Mouse (Mus musculus): ENCODE results near the gene Styx.
A peak's percentile ranks its signal among the peaks of the same experiment; 100 is the strongest.

Styx gene

GRCm38 (mm10) chr14:45350931-45351859, at the start of gene Styx:
Styx (plus strand) TSS chr14:45351093.
- peak; percentile 93 for DNase-seq (ENCODE audit: low spot score)

- no peak for DNase-seq (ENCODE audit: low spot score)
Observed at GRCm38 (mm10) chr14:45303939-45304338, 47.0 kb upstream of the Styx start.

GRCm38 (mm10) chr14:45304389-45304788, 46.5 kb upstream of the Styx start:
- DNase-seq (ENCODE audit: low spot score), result no peak

GRCm38 (mm10) chr14:45305852-45306251, 45.0 kb upstream of the Styx start:
- DNase-seq (ENCODE audit: low spot score), result no peak

- no peak for DNase-seq (ENCODE audit: low spot score)
Observed at GRCm38 (mm10) chr14:45307630-45308328, 43.1 kb upstream of the Styx start.

- no peak for DNase-seq (ENCODE audit: low spot score)
Observed at GRCm38 (mm10) chr14:45309646-45310045, 41.2 kb upstream of the Styx start.

GRCm38 (mm10) chr14:45310101-45310500, 40.8 kb upstream of the Styx start:
- DNase-seq (ENCODE audit: low spot score), result no peak

- DNase-seq (ENCODE audit: low spot score), result no peak
Observed at GRCm38 (mm10) chr14:45316927-45317326, 34.0 kb upstream of the Styx start.

GRCm38 (mm10) chr14:45317921-45318411, 32.9 kb upstream of the Styx start:
- DNase-seq (ENCODE audit: low spot score), result no peak

- DNase-seq (ENCODE audit: low spot score), result peak; percentile 80
Observed at GRCm38 (mm10) chr14:45318426-45319236, 32.3 kb upstream of the Styx start, which contains the start of gene Ero1l. Ero1l (minus strand) TSS chr14:45318771.

GRCm38 (mm10) chr14:45319237-45319610, 31.7 kb upstream of the Styx start:
- no peak for DNase-seq (ENCODE audit: low spot score)

- no peak for DNase-seq (ENCODE audit: low spot score)
Observed at GRCm38 (mm10) chr14:45320111-45320510, 30.8 kb upstream of the Styx start.

- DNase-seq (ENCODE audit: low spot score), result no peak
Observed at GRCm38 (mm10) chr14:45321067-45321466, 29.8 kb upstream of the Styx start.

- DNase-seq (ENCODE audit: low spot score), result no peak
Observed at GRCm38 (mm10) chr14:45321622-45322021, 29.3 kb upstream of the Styx start.

- DNase-seq (ENCODE audit: low spot score), result no peak
Observed at GRCm38 (mm10) chr14:45322450-45322849, 28.4 kb upstream of the Styx start.

GRCm38 (mm10) chr14:45323320-45323719, 27.6 kb upstream of the Styx start:
- no peak for DNase-seq (ENCODE audit: low spot score)

- no peak for DNase-seq (ENCODE audit: low spot score)
Observed at GRCm38 (mm10) chr14:45325471-45325870, 25.4 kb upstream of the Styx start.

GRCm38 (mm10) chr14:45328072-45328713, 22.7 kb upstream of the Styx start:
- DNase-seq (ENCODE audit: low spot score), result no peak

GRCm38 (mm10) chr14:45329018-45329588, 21.8 kb upstream of the Styx start:
- DNase-seq (ENCODE audit: low spot score), result no peak

GRCm38 (mm10) chr14:45329589-45330181, 21.2 kb upstream of the Styx start, which contains the start of gene Psmc6:
Psmc6 (plus strand) TSS chr14:45329788.
- DNase-seq (ENCODE audit: low spot score), result peak; percentile 81

Measured in spleen, adult 12 weeks (tissue).